Mouse (Mus musculus) ES-Bruce4 (cell line): ENCODE results near the gene Oxa1l.

Source experiments
- EP300 ChIP-seq: IDR thresholded peaks from 2 replicates; pipeline ENCODE4 v1.6.1; 2011; ENCODE audit warnings: low read depth, low read length; ENCODE audit not compliant: insufficient read depth
- POLR2A ChIP-seq: IDR thresholded peaks from one replicate; pipeline ENCODE4 v1.8.1; 2011; ENCODE audit warnings: low read length; ENCODE audit not compliant: insufficient read depth

GRCm38 (mm10) chr14:54394309-54394708 is 33.7 kb downstream of the Oxa1l start:
- no peak for TF ChIP-seq EP300
- TF ChIP-seq POLR2A: no peak
